Mouse (Mus musculus): ENCODE measurements around the gene Lrpap1. TPM values are rescaled to one million over a fixed set of nuclear protein-coding genes. Genes with fewer than 3 reads are reported as not detected.

Gene Lrpap1
- total and polyA plus RNA-seq, 2 experiments from 2014 or later: 99.3 to 150 TPM

DNA sequence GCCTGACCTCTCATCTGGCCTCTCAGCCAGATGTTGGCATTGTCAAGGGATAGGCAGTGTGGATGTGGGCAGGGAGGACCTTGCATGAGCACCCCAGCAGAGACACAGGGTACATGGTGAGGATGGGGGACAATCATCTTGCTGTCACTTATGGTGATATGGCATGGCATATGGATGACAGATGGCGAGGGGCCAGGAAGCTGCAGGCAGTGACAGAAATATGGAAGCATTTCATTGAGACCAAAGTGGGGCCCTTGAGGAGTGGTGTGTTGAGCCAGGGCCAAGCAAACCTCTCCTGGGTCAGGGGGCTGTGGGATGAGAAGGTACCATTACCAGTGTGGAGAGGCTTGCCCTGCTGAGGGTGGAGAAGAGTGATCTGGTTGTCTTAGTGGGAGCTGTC, 29.2 kb downstream of the Lrpap1 start:
- no peak for TF ChIP-seq CTCF (IDR thresholded peaks at IDR 0.05; ENCODE audit: low read depth)
- H3K4me2 ChIP-seq (ENCODE audit: low read depth): no peak overlapping the region
- no peak overlapping the region for H3K27ac ChIP-seq (ENCODE audit: low read depth, low read length)
- H3K36me3 ChIP-seq (ENCODE audit: insufficient read depth): peaks cover 26% of the 10 kb centered on the region
- no peak overlapping the region for H3K9ac ChIP-seq
- H3K9me3 ChIP-seq (ENCODE audit: low read length): no peaks in the 10 kb centered on the region
- H3K4me3 ChIP-seq (ENCODE audit: low read depth, low read length): no peak overlapping the region
- no peaks in the 10 kb centered on the region for H3K27me3 ChIP-seq (ENCODE audit: insufficient read depth, low read length)
- DNase-seq (no peak), ATAC-seq (no peak)
- 85% methylated on average over 1 of the region's 1 CpGs for whole genome bisulfite sequencing
- no peaks in the 10 kb centered on the region for H3K4me1 ChIP-seq (ENCODE audit: insufficient read depth)

DNA sequence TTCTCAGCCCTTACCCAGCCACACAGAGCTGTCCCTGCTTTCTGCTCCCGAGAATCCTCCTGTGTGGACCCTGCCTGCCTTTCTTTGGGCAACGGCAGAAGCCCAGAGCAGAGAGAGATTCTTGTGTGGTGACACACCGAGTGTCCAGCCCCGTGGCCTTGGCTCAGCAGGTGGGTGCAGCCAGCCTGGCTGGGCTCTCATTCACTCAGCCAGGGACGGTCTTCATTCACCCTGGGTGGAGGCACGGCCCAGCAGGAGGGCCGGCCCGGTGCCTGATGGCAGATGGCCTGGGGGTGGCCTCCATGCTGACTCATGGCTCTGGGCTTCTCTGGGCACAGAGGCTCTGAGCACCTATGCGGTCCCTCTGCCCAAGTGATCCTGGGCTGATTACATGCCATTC, 31.6 kb downstream of the Lrpap1 start:
- Histone ChIP-seq H3K4me1 (ENCODE audit: insufficient read depth) (no peaks in the 10 kb centered on the region), H3K27me3 (ENCODE audit: insufficient read depth, low read length) (no peaks in the 10 kb centered on the region), H3K4me3 (ENCODE audit: low read depth, low read length) (no peak overlapping the region), H3K27ac (ENCODE audit: low read depth, low read length) (no peak overlapping the region), H3K9me3 (ENCODE audit: low read length) (no peaks in the 10 kb centered on the region), H3K4me2 (ENCODE audit: low read depth) (no peak overlapping the region), H3K36me3 (ENCODE audit: insufficient read depth) (peaks cover 23% of the 10 kb centered on the region), H3K9ac (no peak overlapping the region)
- 75% methylated on average over 9 of the region's 9 CpGs for WGBS
- TF ChIP-seq CTCF (IDR thresholded peaks at IDR 0.05; ENCODE audit: low read depth): no peak
- ATAC-seq (no peak), DNase-seq (no peak)

DNA sequence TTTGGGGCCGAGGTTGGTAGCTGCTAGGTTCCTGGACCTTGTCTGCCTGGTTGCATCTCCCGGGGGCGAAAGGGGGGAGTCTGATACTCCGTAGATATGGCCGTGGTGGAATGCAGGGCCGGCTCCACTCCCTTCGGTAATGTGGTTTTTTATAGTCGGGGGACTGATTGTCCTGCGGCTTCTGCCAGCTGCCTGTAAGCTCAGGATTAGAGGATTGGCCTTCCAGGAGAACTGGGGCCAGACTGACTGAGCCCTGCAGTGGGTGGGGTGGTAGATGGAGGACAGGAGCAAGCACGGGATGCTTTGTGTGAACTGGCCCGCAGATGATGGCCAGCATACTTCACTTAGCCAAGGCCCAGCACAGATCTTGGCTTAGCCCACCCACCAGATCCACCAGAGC, 32.3 kb downstream of the Lrpap1 start:
- no peak overlapping the region for H3K4me3 ChIP-seq (ENCODE audit: low read depth, low read length)
- 85% methylated on average over 11 of the region's 11 CpGs for WGBS
- peaks cover 23% of the 10 kb centered on the region for H3K36me3 ChIP-seq (ENCODE audit: insufficient read depth)
- TF ChIP-seq CTCF (IDR thresholded peaks at IDR 0.05; ENCODE audit: low read depth): no peak
- H3K4me2 ChIP-seq (ENCODE audit: low read depth): no peak overlapping the region
- H3K9me3 ChIP-seq (ENCODE audit: low read length): no peaks in the 10 kb centered on the region
- H3K9ac ChIP-seq: no peak overlapping the region
- H3K27me3 ChIP-seq (ENCODE audit: insufficient read depth, low read length): no peaks in the 10 kb centered on the region
- no peak overlapping the region for H3K27ac ChIP-seq (ENCODE audit: low read depth, low read length)
- no peaks in the 10 kb centered on the region for H3K4me1 ChIP-seq (ENCODE audit: insufficient read depth)
- ATAC-seq (no peak), DNase-seq (no peak)

DNA sequence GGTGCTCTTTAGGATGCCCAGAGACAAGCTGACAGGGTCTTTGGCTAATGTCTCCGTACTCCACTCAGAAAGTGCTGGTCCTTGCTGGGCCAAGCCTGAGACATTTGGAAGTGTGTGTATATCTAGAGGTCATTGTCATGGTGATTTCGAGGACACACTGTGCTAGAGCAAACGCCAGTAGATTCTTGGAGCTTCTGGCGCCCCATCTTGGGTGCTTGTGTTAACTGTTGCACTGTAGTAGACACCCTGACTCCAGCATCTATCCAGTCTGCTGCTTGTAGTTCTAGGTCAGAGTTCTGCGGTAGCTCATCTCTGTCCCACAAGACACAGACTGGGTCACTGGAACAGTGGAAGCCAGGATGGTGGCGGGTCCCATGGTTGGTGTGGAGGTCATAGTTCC, 33.7 kb downstream of the Lrpap1 start:
- TF ChIP-seq CTCF (IDR thresholded peaks at IDR 0.05; ENCODE audit: low read depth): no peak
- Histone ChIP-seq H3K9ac (no peak overlapping the region), H3K27ac (ENCODE audit: low read depth, low read length) (no peak overlapping the region), H3K4me1 (ENCODE audit: insufficient read depth) (no peaks in the 10 kb centered on the region), H3K36me3 (ENCODE audit: insufficient read depth) (peaks cover 14% of the 10 kb centered on the region), H3K9me3 (ENCODE audit: low read length) (no peaks in the 10 kb centered on the region), H3K27me3 (ENCODE audit: insufficient read depth, low read length) (no peaks in the 10 kb centered on the region), H3K4me2 (ENCODE audit: low read depth) (no peak overlapping the region), H3K4me3 (ENCODE audit: low read depth, low read length) (no peak overlapping the region)
- WGBS: 94% methylated on average over 6 of the region's 6 CpGs
- DNase-seq (no peak), ATAC-seq (no peak)

DNA sequence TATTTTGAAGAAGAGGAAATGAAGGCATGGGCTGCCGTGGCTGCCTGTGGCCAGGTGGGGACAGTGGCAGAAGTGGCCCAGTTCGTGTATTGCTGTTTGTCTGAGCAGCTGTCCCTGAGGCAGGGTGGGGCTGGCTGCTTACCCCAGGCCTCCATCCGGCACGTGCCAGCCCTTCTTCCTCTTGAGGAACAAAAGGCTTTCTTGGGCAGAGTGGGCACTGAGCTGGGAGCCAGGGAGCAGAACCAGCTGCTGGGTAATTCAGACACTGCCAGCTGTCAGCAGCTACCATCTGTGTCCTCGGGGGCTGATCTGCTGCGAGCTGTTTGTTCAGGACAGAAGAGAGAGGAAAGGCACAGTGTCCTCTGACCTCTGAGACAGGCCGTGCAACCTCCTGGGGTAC, 34.6 kb downstream of the Lrpap1 start:
- H3K4me1 ChIP-seq (ENCODE audit: insufficient read depth): no peaks in the 10 kb centered on the region
- 32% methylated on average over 7 of the region's 7 CpGs for WGBS
- no peaks in the 10 kb centered on the region for H3K27me3 ChIP-seq (ENCODE audit: insufficient read depth, low read length)
- ATAC-seq (peak; percentile 89), DNase-seq (peak; percentile 50)
- H3K4me3 ChIP-seq (ENCODE audit: low read depth, low read length): no peak overlapping the region
- TF ChIP-seq CTCF (IDR thresholded peaks at IDR 0.05; ENCODE audit: low read depth): no peak
- H3K36me3 ChIP-seq (ENCODE audit: insufficient read depth): peaks cover 14% of the 10 kb centered on the region
- no peak overlapping the region for H3K4me2 ChIP-seq (ENCODE audit: low read depth)
- H3K9me3 ChIP-seq (ENCODE audit: low read length): no peaks in the 10 kb centered on the region
- H3K9ac ChIP-seq: no peak overlapping the region
- no peak overlapping the region for H3K27ac ChIP-seq (ENCODE audit: low read depth, low read length)

DNA sequence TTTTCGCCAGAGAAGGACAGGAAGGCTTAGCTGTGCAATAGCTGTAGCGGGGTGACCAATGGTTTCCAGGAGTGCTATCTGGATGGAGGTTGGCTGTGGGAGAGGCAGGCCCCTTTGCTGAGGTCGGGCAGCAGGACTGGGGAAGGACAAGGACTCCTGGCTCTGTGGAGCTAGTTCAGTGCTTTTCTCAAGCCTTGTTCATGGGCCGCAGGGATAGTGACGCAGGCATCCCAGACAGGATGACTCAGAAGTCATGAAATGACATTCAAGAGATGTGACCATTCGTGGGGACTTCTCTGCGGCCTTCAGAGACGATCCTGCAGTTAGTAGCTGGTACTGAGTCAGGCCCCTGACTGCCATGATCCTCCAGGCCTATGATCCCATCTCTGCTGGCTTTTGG, 35.3 kb downstream of the Lrpap1 start:
- no peaks in the 10 kb centered on the region for H3K27me3 ChIP-seq (ENCODE audit: insufficient read depth, low read length)
- H3K9me3 ChIP-seq (ENCODE audit: low read length): no peaks in the 10 kb centered on the region
- no peak overlapping the region for H3K9ac ChIP-seq
- no peak overlapping the region for H3K4me3 ChIP-seq (ENCODE audit: low read depth, low read length)
- no peaks in the 10 kb centered on the region for H3K4me1 ChIP-seq (ENCODE audit: insufficient read depth)
- WGBS: 90% methylated on average over 8 of the region's 8 CpGs
- no peak overlapping the region for H3K27ac ChIP-seq (ENCODE audit: low read depth, low read length)
- no peak for ATAC-seq
- H3K4me2 ChIP-seq (ENCODE audit: low read depth): no peak overlapping the region
- DNase-seq: no peak
- peaks cover 7% of the 10 kb centered on the region for H3K36me3 ChIP-seq (ENCODE audit: insufficient read depth)
- TF ChIP-seq CTCF (IDR thresholded peaks at IDR 0.05; ENCODE audit: low read depth): no peak

DNA sequence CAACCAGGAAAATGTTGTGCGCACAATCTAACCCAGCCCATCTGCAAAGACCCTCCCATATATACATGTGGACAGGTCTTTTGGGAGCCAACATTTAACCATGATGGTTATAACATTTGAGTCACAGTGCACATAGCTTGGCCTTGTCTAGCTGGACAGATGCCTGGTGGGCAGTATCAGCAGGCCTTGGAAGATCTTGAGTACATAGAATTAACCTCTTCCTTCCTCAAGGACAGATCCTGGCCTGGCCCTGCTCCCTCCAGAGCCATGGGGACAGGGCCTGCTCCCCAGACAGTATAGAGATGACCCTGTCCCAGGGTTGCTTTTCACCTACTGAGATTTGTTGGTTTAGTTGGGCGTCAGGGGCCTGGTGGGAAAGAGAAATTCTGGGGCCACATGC, 35.7 kb downstream of the Lrpap1 start:
- no peaks in the 10 kb centered on the region for H3K4me1 ChIP-seq (ENCODE audit: insufficient read depth)

DNA sequence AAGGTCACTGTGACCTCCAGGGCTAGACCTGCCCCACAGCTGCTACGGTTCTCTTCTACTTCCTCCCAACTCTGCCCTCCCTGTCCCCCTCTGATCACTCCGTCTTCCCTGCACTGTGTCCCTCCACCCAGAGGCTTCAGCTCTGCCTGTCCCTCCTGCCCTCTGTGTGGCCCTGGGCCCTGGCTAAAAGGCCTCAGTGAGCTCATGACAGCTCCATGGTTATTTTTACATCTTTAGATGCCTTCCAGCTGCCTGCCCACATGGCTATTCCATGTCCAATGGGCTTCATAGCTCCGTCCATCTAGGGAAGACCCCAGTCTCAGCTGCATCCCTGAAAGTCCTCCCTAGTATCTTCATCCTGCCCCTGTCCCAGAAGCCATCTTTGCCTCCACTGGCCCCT, 45.5 kb downstream of the Lrpap1 start:
- ATAC-seq (no peak), DNase-seq (no peak)
- no peak overlapping the region for H3K4me2 ChIP-seq (ENCODE audit: low read depth)
- H3K27me3 ChIP-seq (ENCODE audit: insufficient read depth, low read length): no peaks in the 10 kb centered on the region
- H3K4me1 ChIP-seq (ENCODE audit: insufficient read depth): peaks cover 4% of the 10 kb centered on the region; the same call in 1 of the 2 replicates
- no peaks in the 10 kb centered on the region for H3K36me3 ChIP-seq (ENCODE audit: insufficient read depth)
- no peaks in the 10 kb centered on the region for H3K9me3 ChIP-seq (ENCODE audit: low read length)
- 81% methylated on average over 3 of the region's 3 CpGs for WGBS
- H3K4me3 ChIP-seq (ENCODE audit: low read depth, low read length): no peak overlapping the region
- no peak overlapping the region for H3K27ac ChIP-seq (ENCODE audit: low read depth, low read length)
- no peak for TF ChIP-seq CTCF (IDR thresholded peaks at IDR 0.05; ENCODE audit: low read depth)
- H3K9ac ChIP-seq: no peak overlapping the region

More for the DNA sequence above, 35.7 kb downstream of the Lrpap1 start:
- no peak for TF ChIP-seq CTCF (IDR thresholded peaks at IDR 0.05; ENCODE audit: low read depth)
- Histone ChIP-seq H3K4me3 (ENCODE audit: low read depth, low read length) (no peak overlapping the region), H3K36me3 (ENCODE audit: insufficient read depth) (peaks cover 5% of the 10 kb centered on the region; the same call in 1 of the 2 replicates), H3K27ac (ENCODE audit: low read depth, low read length) (no peak overlapping the region), H3K27me3 (ENCODE audit: insufficient read depth, low read length) (no peaks in the 10 kb centered on the region), H3K4me2 (ENCODE audit: low read depth) (no peak overlapping the region), H3K9ac (no peak overlapping the region), H3K9me3 (ENCODE audit: low read length) (no peaks in the 10 kb centered on the region)
- WGBS: 86% methylated on average over 2 of the region's 2 CpGs
- no peak for DNase-seq
- no peak for ATAC-seq

Data from forebrain, postnatal 0 days (tissue).